Mouse (Mus musculus): ENCODE measurements around the gene Smc6. TPM values are rescaled to one million over a fixed set of nuclear protein-coding genes. Genes with fewer than 3 reads are reported as not detected.

Gene Smc6
- polyA plus RNA-seq, 1 experiment from 2014 or later: 139 TPM

DNA sequence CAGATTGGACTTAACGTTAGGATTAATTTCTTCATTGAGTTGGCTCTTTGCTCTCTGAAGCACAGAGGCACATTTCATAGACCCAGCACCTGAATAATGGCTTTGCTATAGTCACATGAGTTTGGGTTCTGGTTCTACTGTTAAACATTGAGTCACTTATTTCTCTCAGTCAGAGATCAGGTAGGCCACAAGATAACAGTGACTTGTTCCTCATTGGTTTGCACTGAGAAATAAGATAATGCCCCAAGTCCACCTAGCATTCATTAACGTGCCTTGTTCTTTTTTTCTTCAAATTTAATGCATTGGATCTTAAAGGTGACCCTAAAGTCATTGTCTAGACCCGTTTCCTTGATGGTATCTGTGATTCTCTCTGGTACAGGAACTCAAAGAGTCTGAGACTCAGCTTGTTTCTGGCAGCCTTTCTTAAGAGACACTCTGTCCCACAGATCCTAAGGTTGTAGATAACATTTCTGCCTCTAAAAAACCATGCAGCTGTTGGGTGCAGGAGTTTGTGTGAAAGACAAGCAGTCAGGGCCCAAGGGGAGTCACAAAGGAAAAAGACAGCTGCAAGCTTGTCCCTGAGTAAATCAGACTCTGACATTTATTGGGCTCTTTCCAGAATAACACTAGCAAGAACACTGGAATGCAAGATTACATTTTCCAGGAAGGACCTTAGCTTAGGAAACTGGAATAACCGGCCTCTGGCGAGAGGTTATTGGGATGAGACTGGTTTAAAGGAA lies 39.0 kb upstream of the Smc6 start:
- no peak overlapping the region for H3K4me3 ChIP-seq (ENCODE audit: low read length)
- ATAC-seq (ENCODE audit: low read depth): peak; percentile 50; the same call in 1 of the 2 replicates
- no peak overlapping the region for H3K4me2 ChIP-seq (ENCODE audit: low read depth, low read length)
- no peak overlapping the region for H3K9ac ChIP-seq (ENCODE audit: low read length)
- no peaks in the 10 kb centered on the region for H3K36me3 ChIP-seq (ENCODE audit: control insufficient read depth, insufficient read depth, low read length)
- no peak overlapping the region for H3K27ac ChIP-seq (ENCODE audit: low read length)
- no peaks in the 10 kb centered on the region for H3K27me3 ChIP-seq (ENCODE audit: control insufficient read depth, insufficient read depth, low read depth, low read length)
- 48% methylated on average over 5 of the region's 5 CpGs for WGBS
- peaks cover 3% of the 10 kb centered on the region; the same call in 1 of the 2 replicates for H3K4me1 ChIP-seq (replicated peaks; ENCODE audit: control insufficient read depth, insufficient read depth, low read length)
- H3K9me3 ChIP-seq (ENCODE audit: control insufficient read depth, low read length): no peaks in the 10 kb centered on the region

DNA sequence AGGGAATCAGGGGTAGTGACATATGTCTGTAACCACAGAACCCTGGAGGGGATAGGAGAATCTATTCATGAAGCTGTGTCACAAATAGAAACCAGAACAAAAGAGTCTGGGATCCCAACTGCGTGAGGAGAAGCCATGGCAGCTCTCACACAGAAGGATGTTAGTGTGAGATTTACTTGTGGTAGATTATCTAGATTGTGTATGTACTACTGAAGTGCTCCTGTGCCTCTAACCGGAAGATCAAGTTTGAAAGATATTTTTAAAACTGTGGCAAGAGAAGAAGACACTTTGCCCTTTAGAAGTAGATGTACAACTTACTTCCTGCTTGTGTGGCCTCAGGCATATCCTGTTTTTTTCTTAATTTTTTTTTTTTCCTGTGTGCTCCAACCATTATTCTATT lies 35.4 kb upstream of the Smc6 start:
- no peak for ATAC-seq (ENCODE audit: low read depth)
- WGBS: 67% methylated on average over 2 of the region's 2 CpGs

DNA sequence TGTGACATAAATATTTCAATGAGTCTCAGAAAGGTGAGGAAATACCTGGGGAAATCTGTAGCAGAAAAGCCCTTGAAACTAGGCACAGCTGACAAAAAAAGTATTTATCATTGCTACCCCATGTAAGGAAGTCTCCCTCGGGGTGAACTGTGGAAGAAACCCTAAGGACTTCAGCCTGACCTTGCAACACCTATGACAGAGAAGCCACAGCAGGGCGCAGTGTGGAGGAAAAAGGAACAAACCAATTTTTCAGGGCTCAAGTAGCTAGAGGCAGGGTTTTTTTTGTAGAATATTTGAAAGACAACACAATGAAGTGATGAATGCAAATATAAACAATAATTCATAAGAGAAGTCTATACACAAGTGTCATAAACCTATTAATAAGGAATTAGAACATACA lies 29.7 kb upstream of the Smc6 start:
- no peak for ATAC-seq (ENCODE audit: low read depth)
- H3K4me2 ChIP-seq (ENCODE audit: low read depth, low read length): no peak overlapping the region
- H3K36me3 ChIP-seq (ENCODE audit: control insufficient read depth, insufficient read depth, low read length): no peaks in the 10 kb centered on the region; the same call in 1 of the 2 replicates
- H3K4me1 ChIP-seq (replicated peaks; ENCODE audit: control insufficient read depth, insufficient read depth, low read length): no peaks in the 10 kb centered on the region
- 48% methylated on average over 2 of the region's 2 CpGs for WGBS
- no peak overlapping the region for H3K4me3 ChIP-seq (ENCODE audit: low read length)
- no peak overlapping the region for H3K27ac ChIP-seq (ENCODE audit: low read length)
- H3K9me3 ChIP-seq (ENCODE audit: control insufficient read depth, low read length): no peaks in the 10 kb centered on the region
- no peaks in the 10 kb centered on the region for H3K27me3 ChIP-seq (ENCODE audit: control insufficient read depth, insufficient read depth, low read depth, low read length)
- no peak overlapping the region for H3K9ac ChIP-seq (ENCODE audit: low read length)

More for the DNA sequence above, 35.4 kb upstream of the Smc6 start:
- Histone ChIP-seq H3K4me3 (ENCODE audit: low read length) (no peak overlapping the region), H3K9ac (ENCODE audit: low read length) (no peak overlapping the region), H3K4me2 (ENCODE audit: low read depth, low read length) (no peak overlapping the region), H3K27ac (ENCODE audit: low read length) (no peak overlapping the region), H3K9me3 (ENCODE audit: control insufficient read depth, low read length) (no peaks in the 10 kb centered on the region), H3K4me1 (replicated peaks; ENCODE audit: control insufficient read depth, insufficient read depth, low read length) (peaks cover 3% of the 10 kb centered on the region; the same call in 1 of the 2 replicates), H3K27me3 (ENCODE audit: control insufficient read depth, insufficient read depth, low read depth, low read length) (no peaks in the 10 kb centered on the region), H3K36me3 (ENCODE audit: control insufficient read depth, insufficient read depth, low read length) (no peaks in the 10 kb centered on the region)

DNA sequence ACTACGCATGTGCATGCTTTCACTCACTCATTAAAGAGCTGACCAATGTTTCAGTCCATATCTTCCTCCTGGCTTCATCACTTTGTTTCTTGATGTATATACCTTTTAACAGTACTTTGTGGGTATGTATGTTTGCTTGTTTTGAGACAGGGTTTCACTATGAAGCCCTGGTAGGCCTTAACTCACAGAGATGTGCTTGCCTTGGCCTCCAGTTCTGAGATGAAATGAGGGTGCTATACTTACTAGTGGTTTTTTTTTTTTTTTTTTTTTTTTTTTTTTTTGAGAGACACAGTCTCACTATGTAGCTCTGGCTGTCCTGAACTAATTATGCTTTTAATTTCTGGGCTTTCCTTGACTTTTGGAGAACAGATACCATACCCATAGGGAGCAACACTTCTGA lies 18.2 kb upstream of the Smc6 start:
- no peak overlapping the region for H3K4me2 ChIP-seq (ENCODE audit: low read depth, low read length)
- no peaks in the 10 kb centered on the region for H3K4me1 ChIP-seq (replicated peaks; ENCODE audit: control insufficient read depth, insufficient read depth, low read length)
- H3K9me3 ChIP-seq (ENCODE audit: control insufficient read depth, low read length): no peaks in the 10 kb centered on the region
- ATAC-seq (ENCODE audit: low read depth): no peak
- 93% methylated on average over 1 of the region's 1 CpGs for WGBS
- H3K27ac ChIP-seq (ENCODE audit: low read length): no peak overlapping the region
- no peaks in the 10 kb centered on the region for H3K27me3 ChIP-seq (ENCODE audit: control insufficient read depth, insufficient read depth, low read depth, low read length)
- H3K36me3 ChIP-seq (ENCODE audit: control insufficient read depth, insufficient read depth, low read length): peaks cover 14% of the 10 kb centered on the region
- H3K4me3 ChIP-seq (ENCODE audit: low read length): no peak overlapping the region
- no peak overlapping the region for H3K9ac ChIP-seq (ENCODE audit: low read length)

DNA sequence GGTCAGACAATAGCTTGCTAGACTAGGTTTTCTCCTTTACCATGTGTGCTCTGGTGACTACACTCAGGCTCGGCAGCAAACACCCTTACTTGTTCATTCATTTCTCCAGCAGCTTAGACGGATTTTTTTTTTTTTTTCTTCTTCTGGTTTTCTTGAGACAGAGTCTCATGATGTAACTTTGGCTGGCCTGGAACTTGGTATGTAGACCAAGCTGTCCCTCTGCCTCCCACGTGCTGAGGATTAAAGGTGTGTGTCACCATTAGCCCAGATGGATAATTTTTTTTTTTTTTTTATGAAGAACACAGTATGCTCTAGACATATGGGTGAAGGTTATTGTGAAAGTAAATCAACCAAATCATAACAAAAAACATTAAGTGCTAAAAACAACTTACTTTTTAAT lies 15.4 kb upstream of the Smc6 start:
- no peak overlapping the region for H3K27ac ChIP-seq (ENCODE audit: low read length)
- H3K4me3 ChIP-seq (ENCODE audit: low read length): no peak overlapping the region
- ATAC-seq (ENCODE audit: low read depth): no peak
- H3K9ac ChIP-seq (ENCODE audit: low read length): no peak overlapping the region
- H3K9me3 ChIP-seq (ENCODE audit: control insufficient read depth, low read length): no peaks in the 10 kb centered on the region
- no peaks in the 10 kb centered on the region for H3K27me3 ChIP-seq (ENCODE audit: control insufficient read depth, insufficient read depth, low read depth, low read length)
- 76% methylated on average over 3 of the region's 3 CpGs for WGBS
- no peaks in the 10 kb centered on the region for H3K4me1 ChIP-seq (replicated peaks; ENCODE audit: control insufficient read depth, insufficient read depth, low read length)
- H3K4me2 ChIP-seq (ENCODE audit: low read depth, low read length): no peak overlapping the region
- peaks cover 13% of the 10 kb centered on the region; the same call in 1 of the 2 replicates for H3K36me3 ChIP-seq (ENCODE audit: control insufficient read depth, insufficient read depth, low read length)

DNA sequence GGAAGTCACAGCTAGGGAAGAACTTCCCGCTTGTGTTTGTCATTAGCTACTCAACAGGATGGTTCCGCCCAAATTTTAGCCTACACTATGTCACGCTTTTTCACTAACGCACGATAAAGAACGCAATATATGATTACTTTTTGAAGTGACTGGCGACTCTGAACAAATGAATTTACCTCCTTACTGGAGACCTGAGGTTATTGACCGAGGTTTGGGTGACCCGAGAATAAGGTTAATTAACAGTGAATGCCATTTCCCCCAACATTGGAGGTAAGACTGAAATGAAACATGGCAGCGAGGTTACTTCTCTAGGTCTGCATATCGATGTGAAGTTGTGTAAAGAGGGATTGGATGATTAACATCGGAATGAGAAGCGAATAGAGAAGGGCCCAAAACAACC lies 791 bp upstream of the Smc6 start:
- no peak overlapping the region for H3K27ac ChIP-seq (ENCODE audit: low read length)
- under 1% methylated on average over 13 of the region's 13 CpGs for WGBS

DNA sequence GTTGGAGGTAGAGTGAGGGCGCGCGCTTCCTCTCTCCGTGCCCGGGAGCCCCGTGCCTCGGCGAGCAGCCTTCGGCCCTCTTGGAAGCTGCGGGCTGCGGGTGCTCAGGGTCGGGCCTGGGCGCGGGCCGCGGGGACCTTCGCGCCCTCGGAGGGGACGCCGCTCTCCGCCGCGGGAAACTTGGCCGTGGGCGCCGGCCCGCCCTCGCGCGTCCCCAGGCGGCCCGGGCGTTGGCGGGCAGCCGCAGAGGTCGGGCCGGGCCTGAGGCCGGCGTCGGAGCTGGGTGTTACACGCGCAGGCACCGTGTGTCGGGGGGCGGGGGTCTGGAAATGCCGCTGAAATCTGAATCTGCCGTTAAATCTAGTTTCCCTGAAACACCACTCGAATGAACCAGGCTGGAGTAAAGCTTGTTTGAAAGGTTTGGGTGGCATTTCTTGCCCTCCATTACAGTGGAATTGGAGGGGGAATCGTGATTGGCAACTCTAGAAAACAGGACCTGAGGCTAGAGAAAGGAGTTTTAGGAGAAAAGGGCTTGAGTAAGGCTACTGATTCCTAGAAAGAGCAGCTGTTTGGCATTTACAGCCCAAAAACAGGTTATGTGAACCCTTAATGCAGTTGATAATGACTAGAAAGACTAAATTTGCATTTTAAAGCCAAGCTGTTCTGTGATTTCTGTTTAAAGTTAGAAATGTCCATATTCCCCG lies 748 bp downstream of the Smc6 start:
- Histone ChIP-seq H3K4me1 (replicated peaks; ENCODE audit: control insufficient read depth, insufficient read depth, low read length) (peaks cover 24% of the 10 kb centered on the region), H3K4me3 (ENCODE audit: low read length) (peak overlapping the region; percentile 76), H3K9me3 (ENCODE audit: control insufficient read depth, low read length) (no peaks in the 10 kb centered on the region), H3K27me3 (ENCODE audit: control insufficient read depth, insufficient read depth, low read depth, low read length) (no peaks in the 10 kb centered on the region), H3K4me2 (ENCODE audit: low read depth, low read length) (peak overlapping the region; percentile 75), H3K36me3 (ENCODE audit: control insufficient read depth, insufficient read depth, low read length) (no peaks in the 10 kb centered on the region), H3K9ac (ENCODE audit: low read length) (peak overlapping the region; percentile 91), H3K27ac (ENCODE audit: low read length) (peak overlapping the region; percentile 93)
- 0% methylated on average over 45 of the region's 51 CpGs for WGBS
- peak; percentile 72 for ATAC-seq (ENCODE audit: low read depth)

More for the DNA sequence above, 791 bp upstream of the Smc6 start:
- Histone ChIP-seq H3K4me3 (ENCODE audit: low read length) (peak overlapping the region; percentile 76), H3K36me3 (ENCODE audit: control insufficient read depth, insufficient read depth, low read length) (no peaks in the 10 kb centered on the region), H3K4me2 (ENCODE audit: low read depth, low read length) (peak overlapping the region; percentile 76), H3K9me3 (ENCODE audit: control insufficient read depth, low read length) (no peaks in the 10 kb centered on the region), H3K9ac (ENCODE audit: low read length) (peak overlapping the region; percentile 91), H3K4me1 (replicated peaks; ENCODE audit: control insufficient read depth, insufficient read depth, low read length) (peaks cover 24% of the 10 kb centered on the region), H3K27me3 (ENCODE audit: control insufficient read depth, insufficient read depth, low read depth, low read length) (no peaks in the 10 kb centered on the region)
- ATAC-seq (ENCODE audit: low read depth): no peak

DNA sequence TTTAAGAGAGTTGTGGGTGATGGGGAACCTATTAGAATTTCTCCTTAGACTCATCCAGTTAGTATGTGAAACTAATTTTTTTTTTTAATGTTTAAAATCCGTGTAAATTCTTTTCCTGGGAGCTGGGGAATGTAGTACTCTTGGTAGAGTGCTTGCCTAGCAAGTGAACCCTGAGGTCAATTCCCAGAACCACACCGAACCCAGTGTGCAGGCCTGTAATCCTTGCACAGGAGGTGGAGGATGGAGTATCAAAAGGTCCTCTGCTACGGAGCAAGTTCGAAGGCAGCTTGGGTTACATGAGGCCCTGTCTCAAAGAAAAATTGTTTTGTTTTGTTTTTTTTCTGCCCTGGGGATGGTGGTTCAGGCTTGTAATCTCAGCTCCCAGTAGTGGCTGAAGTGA lies 1.3 kb downstream of the Smc6 start:
- Histone ChIP-seq H3K27me3 (ENCODE audit: control insufficient read depth, insufficient read depth, low read depth, low read length) (no peaks in the 10 kb centered on the region), H3K4me3 (ENCODE audit: low read length) (peak overlapping the region; percentile 76), H3K9ac (ENCODE audit: low read length) (peak overlapping the region; percentile 91), H3K36me3 (ENCODE audit: control insufficient read depth, insufficient read depth, low read length) (0 out of 2 replicates have a peak, but pooled peaks cover 2% of the 10 kb centered on the region), H3K27ac (ENCODE audit: low read length) (peak overlapping the region; percentile 93), H3K4me1 (replicated peaks; ENCODE audit: control insufficient read depth, insufficient read depth, low read length) (peaks cover 24% of the 10 kb centered on the region), H3K4me2 (ENCODE audit: low read depth, low read length) (peak overlapping the region; percentile 75), H3K9me3 (ENCODE audit: control insufficient read depth, low read length) (no peaks in the 10 kb centered on the region)
- ATAC-seq (ENCODE audit: low read depth): no peak
- 1% methylated on average over 4 of the region's 4 CpGs for WGBS

DNA sequence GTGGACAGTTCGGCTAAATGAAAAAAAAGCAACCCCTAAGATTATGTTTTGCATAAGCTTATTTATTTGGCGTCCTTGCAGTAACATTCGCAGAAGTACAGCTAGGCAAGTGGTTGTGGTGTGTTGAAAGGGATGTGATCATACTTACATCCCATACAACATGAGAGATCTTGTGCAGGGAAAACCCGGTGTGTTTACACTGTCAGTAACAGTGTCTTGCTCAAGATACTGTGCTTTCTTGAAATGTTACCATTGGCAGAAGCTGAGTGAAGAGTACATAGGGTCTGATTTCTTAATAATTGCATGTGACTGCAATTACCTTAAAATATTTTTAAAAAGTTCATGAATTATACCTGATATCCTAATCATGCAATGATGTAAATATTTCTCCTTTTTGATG lies 6.9 kb downstream of the Smc6 start:
- Histone ChIP-seq H3K27me3 (ENCODE audit: control insufficient read depth, insufficient read depth, low read depth, low read length) (no peaks in the 10 kb centered on the region), H3K4me1 (replicated peaks; ENCODE audit: control insufficient read depth, insufficient read depth, low read length) (peaks cover 8% of the 10 kb centered on the region), H3K9me3 (ENCODE audit: control insufficient read depth, low read length) (no peaks in the 10 kb centered on the region), H3K4me2 (ENCODE audit: low read depth, low read length) (no peak overlapping the region), H3K9ac (ENCODE audit: low read length) (no peak overlapping the region), H3K27ac (ENCODE audit: low read length) (no peak overlapping the region), H3K4me3 (ENCODE audit: low read length) (no peak overlapping the region), H3K36me3 (ENCODE audit: control insufficient read depth, insufficient read depth, low read length) (peaks cover 13% of the 10 kb centered on the region)
- 85% methylated on average over 4 of the region's 4 CpGs for WGBS
- ATAC-seq (ENCODE audit: low read depth): no peak

Measured in lung, embryonic 16.5 days (tissue).